Mouse (Mus musculus) leukemia stem cell, adult 10-12 weeks (primary cell): Measurements from ENCODE around the gene Cdc73. TPM values are rescaled to one million over a fixed set of nuclear protein-coding genes. Genes with fewer than 3 reads are reported as not detected.

Experiments
- polyA plus RNA-seq: library from polyadenylated mRNA; stranded (reverse); fragments of >175 nt; gene quantifications from 2 replicates; pipeline ENCODE4 v1.2.3, GENCODE M21; 2012; ENCODE audit warnings: low replicate concordance

The Cdc73 gene
- 2.3 and 3.2 TPM in 2 replicates for polyA plus RNA-seq

DNA sequence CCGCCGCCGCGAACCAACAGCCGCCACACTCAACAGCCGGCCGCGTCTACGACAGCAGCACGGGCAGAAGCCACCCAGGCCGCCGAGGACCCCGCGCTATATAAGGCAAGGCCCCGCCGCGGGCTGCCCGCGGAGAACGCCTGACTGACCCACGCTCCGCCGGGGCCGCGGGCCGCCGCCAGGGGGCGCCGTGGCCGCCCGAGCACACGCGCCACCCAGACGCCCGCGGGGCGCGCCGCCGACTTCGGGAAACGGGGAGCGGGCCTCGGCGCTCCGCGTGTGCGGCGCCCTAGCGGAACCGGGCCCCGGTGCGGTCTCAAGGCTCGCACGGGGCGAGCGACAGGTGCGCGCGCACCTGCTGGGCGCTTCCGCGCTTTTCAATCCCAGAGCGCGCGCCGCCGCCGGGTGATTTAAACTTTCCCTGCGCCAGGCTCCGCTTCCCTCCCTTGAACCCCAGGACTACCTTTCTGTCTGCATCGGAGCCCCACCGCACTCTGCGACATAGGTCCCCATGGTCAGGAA lies at the start of gene Cdc73:
Gene Cdc73 (minus strand): TSS at position 153 of the 522 bp plus-strand sequence.

DNA sequence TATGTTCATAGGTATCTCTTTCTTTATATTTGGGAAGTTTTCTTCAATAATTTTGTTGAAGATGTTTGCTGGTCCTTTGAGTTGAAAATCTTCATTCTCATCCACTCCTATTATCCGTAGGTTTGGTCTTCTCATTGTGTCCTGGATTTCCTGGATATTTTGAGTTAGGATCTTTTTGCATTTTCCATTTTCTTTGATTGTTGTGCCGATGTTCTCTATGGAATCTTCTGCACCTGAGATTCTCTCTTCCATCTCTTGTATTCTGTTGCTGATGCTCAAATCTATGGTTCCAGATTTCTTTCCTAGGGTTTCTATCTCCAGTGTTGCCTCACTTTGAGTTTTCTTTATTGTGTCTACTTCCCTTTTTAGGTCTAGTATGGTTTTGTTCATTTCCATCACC lies 13.3 kb upstream of the Cdc73 start, which contains the start of gene Glrx2:
Gene Glrx2 (plus strand): TSS at position 301 of the 400 bp plus-strand sequence.

DNA sequence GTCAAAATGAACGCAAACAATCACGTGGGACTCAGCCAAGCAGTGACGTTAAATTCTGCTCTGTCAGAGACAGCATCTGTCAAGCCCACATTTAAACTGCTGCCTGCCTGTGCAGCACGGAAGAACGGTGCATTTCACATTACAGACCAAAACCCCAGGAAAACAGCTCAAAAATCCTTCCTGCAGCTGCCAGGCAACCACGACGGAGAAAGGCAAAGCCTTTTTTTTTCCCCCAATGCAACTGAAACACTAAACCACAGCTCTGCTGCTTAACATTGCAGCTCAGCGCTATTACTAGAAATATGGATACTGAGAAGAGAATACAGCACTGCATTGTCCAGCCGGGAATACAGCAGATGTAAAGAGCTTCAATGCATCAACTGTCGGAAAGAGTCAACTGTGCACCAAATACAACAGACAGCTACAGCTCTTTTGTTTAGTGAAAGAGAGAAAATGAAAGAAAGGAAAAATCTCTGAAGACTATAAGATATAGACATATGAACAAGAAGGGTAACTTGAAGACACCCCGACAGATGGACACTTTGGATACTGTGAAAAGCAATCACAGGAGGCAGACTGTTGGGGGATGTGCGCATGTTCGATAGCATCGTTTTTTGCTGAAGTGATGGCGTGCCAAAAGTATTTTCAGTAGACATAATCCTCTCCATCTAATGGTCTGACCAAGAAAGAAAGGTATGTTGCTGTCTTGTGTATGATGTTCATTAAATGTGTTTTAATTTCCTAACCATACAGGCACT lies 61.9 kb downstream of the Cdc73 start, which contains the start of gene B3galt2:
Gene B3galt2 (plus strand): TSS at position 15 of the 758 bp plus-strand sequence.

Other genes with a start within 250 kb of the Cdc73 start
- gene B3galt2, start 62.2 kb downstream of the Cdc73 start, polyA plus RNA-seq, result not detected in 2 replicates
- 35.4 and 42.6 TPM in 2 replicates for gene Glrx2, start 13.4 kb upstream of the Cdc73 start, polyA plus RNA-seq
- gene Trove2, start 74.2 kb upstream of the Cdc73 start, polyA plus RNA-seq, result 0.02 and 0.03 TPM in 2 replicates
- 24.1 and 40.8 TPM in 2 replicates for gene Uchl5, start 74.4 kb upstream of the Cdc73 start, polyA plus RNA-seq